Mouse (Mus musculus): ENCODE data around the gene Opn5.

The Opn5 gene

DNA sequence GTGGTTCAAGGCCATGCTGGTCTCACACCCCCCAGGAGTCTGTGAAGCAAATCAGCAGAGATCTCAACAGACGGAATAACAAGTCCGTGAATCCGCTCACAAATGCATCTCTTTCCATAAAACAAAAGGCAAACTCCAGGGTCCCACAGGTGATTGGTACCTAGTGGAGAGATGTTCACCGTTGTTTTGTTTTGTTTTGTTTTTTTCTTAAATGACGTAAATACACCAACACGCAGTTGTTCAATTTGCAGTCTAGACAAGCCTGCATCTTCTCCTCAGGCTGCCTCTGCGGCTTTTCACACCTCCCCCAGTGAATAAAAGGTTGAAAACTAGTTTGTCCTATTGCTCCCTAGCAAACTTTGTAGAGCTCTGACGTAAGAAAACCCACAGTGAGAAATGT, at the start of gene Opn5:
Gene Opn5 (minus strand): TSS at position 101 of the 400 bp plus-strand sequence.
- DNase-seq (ENCODE audit: low spot score) = no peak

DNA sequence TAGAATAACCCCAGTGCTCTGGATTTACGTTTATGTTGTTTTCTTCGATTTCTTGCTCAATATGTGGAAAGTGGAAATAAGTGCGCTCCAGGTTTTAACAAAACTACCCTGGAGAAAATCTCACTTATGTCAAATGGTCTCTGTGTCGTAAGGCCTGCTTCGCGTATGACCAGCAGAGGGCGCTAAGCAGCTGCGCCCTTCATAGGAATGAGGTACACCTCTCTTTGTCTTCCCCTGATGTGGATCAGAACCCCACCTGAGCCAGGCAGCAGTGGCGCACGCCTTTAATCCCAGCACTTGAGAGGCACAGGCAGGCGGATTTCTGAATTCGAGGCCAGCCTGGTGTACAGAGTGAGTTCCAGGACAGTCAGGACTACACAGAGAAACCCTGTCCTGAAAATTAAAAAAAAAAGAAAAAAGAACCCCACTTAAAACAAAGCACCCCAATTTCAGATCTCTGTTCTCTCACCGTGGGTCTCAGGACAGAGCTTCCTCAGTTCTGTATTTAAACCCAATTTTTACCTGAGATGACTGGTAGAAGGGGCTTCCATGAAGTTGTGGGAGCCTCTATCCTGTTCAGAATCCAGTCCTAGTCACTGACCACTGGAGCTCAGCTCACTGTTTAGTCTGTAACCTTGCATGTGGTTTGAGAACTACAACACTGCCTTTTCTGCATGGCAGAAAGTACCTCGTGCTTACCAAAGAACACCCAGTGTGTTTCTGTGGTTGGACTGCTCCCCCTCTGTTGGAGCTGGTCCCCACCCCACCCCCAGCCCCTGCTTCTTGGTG, 47.6 kb upstream of the Opn5 start:
- peak; percentile 85 for DNase-seq (ENCODE audit: low spot score)

DNA sequence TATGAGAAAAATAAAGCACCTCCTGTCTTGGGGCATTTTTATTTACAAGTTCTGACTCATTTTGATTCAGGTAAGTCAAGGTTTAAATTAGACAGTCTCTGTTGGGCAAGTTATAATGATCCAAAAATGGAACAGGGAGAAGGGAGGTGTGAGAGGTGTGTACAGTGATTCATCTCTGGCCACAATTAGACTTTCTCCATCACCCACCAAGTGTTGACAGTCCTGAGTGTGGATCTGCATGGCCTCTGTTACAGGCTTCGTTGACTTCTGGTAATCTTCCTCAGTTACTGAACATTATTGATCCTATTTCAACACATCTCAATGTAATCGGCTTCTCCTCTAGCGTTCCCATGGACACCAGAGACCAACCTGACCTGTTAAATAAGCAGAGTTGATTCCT, 32.2 kb upstream of the Opn5 start:
- no peak for DNase-seq (ENCODE audit: low spot score)

DNA sequence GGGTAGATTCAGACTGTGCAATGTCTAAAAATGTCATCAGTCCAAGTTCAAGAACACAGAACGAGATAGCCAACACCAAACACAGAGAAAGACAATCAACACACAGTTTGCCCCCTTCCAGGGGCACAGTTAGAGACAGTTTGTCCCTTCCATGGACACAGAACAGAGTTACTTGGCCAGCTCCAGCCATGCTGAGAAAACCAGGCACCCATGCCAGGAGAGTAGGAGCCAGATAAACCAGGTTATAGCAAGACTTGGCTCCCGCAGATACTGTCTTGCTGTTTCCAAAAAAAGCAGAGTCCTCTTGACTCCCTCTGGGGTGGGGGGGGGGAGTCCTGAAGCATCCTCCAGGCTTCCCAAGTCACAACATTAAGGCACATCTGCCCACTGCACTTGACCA, 19.0 kb upstream of the Opn5 start:
- DNase-seq (ENCODE audit: low spot score) = no peak

DNA sequence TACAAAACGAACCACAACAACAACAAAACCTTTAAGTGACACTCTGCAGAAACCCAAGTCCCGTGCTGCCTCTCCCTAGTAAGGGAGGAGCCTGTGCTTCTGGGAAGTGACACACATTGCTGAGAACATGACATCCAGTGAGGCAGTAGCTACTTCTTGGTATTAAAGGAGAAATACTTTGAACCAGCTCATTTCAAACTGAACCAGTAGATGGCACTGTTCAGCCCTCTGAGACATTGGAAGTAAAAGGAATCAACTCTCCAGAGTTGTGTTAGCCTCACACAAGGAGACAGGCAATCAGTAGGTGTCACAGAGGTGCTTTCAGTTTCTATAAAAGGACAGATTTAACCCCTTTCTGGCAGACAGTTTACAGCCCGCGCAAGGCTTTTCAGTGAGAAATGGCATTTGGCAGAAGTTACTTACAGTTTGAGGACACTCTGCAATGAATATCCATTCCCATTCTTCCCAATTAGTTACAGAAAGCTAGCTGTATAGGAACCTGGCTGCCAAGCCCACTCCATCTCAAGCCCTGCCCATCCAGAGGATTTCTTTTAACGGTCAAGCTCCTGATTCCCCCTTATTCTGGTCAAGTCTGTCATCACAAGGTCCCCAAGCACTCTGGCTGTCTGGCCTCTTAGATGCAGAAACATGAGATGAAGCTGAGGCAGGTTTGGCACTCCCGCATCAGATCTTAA, 2.0 kb upstream of the Opn5 start:
- peak; percentile 76 for DNase-seq (ENCODE audit: low spot score)

DNA sequence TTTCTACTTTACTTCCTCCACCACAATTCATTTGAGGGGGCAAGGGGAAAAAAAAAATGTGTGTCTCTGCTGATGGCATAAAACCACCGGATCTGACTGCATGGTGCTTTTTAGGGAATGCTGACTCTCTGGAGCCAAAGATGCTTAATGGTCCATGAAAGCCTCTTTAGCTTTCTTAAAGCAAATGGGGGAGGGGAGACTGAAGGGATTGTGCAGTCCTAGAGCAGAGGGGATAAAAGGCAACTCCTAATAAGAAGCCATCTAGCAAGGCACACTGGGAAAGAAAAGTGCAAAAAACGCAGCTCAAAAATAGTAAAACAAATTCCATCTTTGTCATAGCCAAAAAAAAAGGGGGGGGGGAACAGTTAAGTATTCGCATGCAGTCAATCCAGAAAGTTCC, 2.9 kb downstream of the Opn5 start:
- peak; percentile 72 for DNase-seq (ENCODE audit: low spot score)

DNA sequence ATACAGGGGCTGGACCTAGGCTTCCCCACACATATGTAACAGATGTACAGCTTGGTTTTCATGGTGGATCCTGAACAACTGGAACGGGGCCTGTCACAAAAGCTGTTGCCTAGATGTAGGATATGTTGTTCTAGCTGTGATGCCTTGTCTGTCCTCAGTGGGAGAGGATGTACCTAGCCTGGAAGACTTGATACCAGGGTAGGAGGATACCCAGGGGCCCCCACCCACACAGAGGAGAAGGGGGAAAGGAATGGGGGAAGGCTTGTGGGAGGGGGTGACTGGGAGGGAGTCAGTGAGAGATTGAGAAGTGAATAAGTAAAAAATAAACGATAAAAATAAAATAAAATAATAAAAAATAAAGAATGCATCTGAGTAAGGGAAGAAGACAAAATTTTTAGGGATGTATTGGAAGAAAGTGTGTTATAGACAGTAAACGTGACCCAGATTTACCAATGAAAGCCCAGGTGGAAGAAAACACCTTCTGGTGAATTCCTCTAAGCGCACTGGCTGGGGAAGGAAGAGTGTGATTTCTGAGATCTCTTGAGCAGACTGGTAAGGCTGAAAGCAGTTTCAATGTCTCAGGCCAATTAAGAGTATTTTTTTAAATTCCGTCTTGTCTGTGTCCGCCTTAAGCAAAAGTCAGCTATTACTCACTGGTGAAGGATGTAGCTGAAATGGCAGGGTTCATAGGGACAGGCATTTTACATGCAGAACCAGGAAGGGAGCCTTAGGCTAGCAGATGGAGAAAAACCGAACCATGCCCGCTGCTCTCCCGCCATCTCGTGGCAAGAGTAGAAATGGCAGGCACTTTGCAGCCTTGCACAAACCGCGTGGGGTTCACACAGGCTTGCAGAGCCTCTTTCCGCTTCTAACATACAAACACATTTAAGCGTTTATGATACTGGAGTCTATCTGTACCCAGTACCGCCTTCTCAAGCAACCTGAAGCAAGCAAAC, 8.1 kb downstream of the Opn5 start:
- DNase-seq (ENCODE audit: low spot score) = peak; percentile 88

DNA sequence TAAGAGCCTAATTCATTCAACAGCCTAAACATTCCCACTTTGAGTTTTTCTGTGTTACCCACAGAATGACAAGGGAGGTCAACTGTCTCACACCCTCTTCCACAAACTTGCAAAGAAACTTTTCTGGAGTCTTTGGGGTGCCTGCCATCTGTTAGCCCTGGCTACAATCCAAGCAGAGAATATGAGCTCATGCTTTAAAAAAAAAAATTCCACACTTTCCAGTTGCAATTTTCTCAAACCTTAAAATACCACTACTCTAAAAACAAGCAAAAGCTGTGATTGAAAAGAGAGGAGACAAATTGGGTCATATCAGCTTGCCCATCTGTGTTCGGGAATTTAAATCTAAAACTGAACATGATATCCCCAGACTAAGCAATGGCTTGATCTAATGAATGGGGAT, 24.7 kb downstream of the Opn5 start:
- DNase-seq (ENCODE audit: low spot score) = no peak

DNA sequence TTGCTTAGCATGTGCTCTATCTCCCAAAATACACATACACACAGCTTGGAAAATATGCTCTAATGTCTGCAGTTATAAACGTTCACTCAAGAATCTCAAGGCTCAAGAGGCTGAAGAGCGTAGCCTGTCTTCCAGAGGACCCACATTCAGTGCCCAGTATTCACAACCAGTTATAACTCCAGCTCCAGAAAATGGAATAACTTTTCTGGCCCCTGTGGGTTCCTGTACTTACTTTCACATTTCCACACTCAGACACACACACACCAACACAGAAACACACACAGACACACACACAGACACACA, 28.2 kb downstream of the Opn5 start:
- DNase-seq (ENCODE audit: low spot score) = no peak

DNA sequence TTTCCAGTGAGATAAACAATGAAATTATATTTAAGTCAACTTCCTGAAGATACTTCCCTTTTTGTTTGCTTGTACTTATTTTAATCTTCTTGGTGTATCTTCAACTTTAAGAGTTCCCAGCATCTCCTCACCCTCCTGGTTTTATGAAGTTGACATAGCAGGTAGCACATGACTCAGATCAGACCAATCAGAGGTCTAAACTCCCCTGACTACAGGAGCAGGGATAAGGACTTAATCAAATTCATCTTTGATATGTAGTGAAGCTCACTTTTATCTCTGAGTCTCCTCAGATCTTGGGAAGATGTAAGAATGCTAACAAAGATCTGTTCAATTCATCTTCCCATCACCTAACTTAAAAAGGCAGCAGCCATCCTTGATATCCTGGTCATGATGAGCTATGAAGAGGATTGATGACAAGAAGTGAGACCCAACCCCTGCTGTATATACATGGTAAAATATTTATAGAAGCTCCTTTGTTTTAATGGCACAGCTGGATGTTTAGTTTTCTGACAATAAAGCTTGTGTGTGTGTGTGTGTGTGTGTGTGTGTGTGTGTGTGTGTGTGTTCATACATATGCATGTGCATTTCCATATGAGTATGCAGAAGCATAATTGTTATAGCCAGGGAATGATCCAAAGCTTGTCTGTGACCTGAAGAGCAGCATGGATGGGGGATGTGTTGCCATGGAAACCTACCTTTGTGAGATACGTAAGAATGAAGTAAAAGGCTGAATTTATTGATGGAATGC, 28.7 kb downstream of the Opn5 start:
- no peak for DNase-seq (ENCODE audit: low spot score)

DNA sequence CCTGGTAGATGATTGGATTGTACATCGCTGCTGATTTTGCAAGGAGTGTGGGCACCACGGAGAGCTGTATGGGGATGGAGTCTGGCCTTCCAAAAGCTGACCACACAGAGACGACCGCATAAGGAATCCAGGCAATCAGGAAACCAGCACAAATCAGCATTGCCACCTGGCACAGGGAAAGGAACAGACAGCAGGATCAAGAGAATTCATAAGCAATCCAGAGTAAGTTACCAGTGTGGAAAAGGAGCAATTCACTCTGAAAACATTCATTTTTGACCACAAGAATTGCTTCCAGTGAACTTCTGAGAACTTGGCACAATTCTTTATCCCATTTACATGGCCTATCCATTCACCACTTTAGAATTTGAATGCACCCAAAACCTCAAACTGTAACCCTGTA, 30.6 kb downstream of the Opn5 start:
- no peak for DNase-seq (ENCODE audit: low spot score)

DNA sequence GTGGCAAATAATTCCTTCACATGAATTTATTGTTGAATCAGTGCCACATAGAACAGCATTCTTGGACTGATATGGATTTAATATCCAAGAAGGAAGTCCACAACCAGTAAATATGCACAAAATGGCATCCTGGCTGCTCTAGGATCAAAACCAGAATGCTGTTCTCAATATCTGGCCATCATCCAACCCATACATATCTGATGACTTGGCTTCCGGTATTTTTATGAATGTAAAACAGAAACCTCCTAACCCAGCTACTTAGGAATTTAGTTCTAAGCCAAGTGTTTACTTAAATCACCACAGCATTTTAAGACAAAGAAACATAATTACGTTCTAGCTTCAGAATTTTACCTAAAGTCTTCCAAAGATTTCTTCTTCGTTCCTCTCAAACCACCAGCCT, 31.0 kb downstream of the Opn5 start:
- no peak for DNase-seq (ENCODE audit: low spot score)

DNA sequence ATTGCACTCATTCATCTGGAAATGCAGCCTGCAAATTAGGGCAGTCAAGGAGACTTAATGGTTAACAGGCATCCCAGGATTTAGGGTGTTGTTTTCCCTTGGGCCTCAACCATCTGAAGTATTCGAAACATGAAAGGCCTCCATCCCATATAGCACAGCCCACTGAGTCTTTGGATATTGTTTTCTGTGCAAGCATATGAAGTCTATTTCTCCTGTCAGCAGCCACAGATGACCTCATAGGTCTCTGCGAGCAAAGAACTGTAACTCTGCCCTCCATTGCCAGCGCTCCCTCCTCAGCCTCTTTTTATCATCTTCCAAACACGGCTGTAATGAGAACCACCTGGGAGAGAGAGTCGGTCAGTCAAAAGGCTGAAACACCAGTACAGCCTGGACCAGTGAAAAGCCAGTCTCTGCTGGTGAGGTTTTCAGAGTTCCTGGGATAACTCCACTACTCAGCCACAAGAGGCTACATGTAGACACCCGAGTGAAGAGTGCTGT, 34.5 kb downstream of the Opn5 start:
- DNase-seq (ENCODE audit: low spot score) = peak; percentile 72

DNA sequence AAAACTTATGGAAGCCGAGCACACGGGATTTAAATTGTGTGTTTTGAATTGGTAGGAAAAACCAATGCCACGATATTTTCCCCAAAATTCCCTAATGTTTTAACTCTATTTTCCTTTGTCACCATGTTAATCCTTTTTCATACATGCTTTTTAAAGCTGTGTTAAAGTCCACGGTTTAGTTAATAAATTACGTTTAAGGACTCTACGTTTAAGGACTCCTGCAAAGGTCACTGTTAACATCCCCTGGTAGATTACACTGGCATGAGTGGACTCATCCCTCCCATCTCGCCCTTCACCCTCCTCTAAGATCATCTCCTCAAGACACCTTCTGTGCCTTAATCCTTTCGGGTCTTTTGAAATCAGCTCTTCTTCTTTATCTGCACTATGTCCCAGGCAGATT, 37.4 kb downstream of the Opn5 start:
- no peak for DNase-seq (ENCODE audit: low spot score)

DNA sequence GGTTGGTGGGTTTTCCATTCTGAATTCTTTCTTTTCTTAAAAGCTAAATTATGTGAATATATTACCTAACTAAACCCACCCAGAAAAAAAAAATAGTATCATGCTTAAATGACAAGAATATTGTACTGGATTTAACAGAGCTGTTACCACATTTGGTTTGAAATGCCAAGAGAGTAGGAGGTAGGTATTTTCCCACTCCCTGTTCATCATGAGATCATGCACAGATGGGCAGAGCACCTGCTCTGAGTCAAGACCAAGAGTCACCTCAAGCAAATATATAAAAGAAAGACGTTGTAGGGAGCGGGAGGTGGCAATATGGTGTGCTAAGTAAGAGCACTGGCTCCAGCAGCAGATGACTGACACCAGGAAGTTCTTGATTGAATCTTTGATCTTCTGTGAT, 61.6 kb downstream of the Opn5 start:
- no peak for DNase-seq (ENCODE audit: low spot score)

DNA sequence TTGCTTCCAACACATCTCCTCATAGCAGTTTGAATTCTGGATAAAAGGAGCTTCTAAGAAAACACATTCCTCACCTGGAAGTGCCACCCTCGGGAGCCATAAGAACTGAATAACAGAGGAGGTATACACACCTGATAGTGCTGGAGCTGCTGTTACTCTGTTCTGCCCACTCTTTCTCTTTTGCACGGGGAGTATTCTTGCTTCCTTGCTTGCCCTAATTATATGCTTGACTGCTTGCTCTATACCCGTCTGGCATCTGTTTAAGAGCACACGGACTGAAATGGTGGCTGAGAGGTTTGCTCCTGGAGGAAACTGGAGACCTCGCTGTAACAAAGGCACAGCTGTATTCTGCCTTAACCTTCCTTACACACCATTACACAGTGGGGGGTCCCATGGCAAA, 81.0 kb downstream of the Opn5 start:
- DNase-seq (ENCODE audit: low spot score) = peak; percentile 3

DNA sequence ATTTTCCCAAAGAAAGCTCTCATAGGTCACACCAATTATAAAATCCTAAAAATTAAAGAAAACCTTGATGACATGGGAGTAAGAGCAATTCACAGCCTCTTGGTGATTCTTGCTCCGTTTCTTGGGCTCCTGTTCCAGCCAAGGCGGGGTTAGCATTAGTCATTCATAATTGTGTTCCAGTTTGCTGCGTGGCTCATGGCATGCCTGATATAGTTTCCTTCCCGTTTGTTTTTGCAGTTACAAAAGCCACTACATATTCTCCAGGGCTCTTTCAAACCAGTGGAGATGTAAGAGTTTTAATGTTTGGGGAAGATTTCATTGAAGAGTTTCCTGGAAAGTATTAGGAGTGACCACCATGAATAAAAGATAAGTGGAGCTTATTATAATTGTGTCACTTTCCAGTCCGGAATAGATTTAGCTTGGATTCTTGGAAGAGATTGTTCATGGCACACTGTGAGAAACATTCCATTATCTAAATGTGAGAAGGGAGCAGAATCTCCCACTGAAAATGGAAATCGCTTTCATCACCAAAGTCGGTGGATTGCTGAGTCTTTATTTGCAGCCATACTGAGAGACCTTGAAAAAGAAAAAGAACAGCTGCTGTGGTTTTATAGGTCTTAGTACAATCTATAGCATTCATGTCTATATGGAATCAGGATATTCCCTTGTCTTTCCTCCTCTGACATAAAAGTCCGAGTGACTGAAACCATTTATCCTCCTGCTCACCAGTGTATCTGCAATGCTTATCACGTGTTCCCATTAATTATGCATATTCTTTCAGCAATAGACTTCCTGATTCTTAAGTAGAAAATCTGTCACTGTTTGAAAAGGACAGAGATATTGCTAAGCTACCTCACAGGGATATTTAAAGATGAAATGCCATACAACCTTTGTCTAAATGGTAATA, 101.6 kb downstream of the Opn5 start:
- DNase-seq (ENCODE audit: low spot score) = no peak
